Mouse (Mus musculus) macrophage (primary cell): ENCODE data around the gene Rnf5. TPM values are rescaled to one million over a fixed set of nuclear protein-coding genes. Genes with fewer than 3 reads are reported as not detected.

ENCODE experiments used
- H3K27ac ChIP-seq: fragments of 350-480 bp; formaldehyde crosslinking; 2 replicates; pipeline ENCODE4 v1.9.0; 2021
- H3K36me3 ChIP-seq: fragments of 350-480 bp; formaldehyde crosslinking; 2 replicates; pipeline ENCODE4 v1.9.0; 2021; ENCODE audit errors: inconsistent target
- H3K4me3 ChIP-seq: fragments of 350-480 bp; formaldehyde crosslinking; 2 replicates; pipeline ENCODE4 v1.9.0; 2021; ENCODE audit errors: inconsistent target
- H3K79me2 ChIP-seq: fragments of 350-480 bp; formaldehyde crosslinking; 2 replicates; pipeline ENCODE4 v1.9.0; 2021; ENCODE audit errors: inconsistent target
- WGBS: methylation state at CpG from one replicate; pipeline ENCODE4 v1.1.7; 2026; ENCODE audit warnings: inconsistent platforms; ENCODE audit not compliant: missing documents; 5-methylcytosine and 5-hydroxymethylcytosine counted together
- polyA plus RNA-seq: library from polyadenylated mRNA; stranded (reverse); fragments of 250-400 nt; gene quantifications from 3 replicates; pipeline ENCODE4 v1.2.4, GENCODE M21; 2018; ENCODE audit warnings: inconsistent platforms

Rnf5 gene
- polyA plus RNA-seq, 1 experiment from 2014 or later, result 45.1 TPM

DNA sequence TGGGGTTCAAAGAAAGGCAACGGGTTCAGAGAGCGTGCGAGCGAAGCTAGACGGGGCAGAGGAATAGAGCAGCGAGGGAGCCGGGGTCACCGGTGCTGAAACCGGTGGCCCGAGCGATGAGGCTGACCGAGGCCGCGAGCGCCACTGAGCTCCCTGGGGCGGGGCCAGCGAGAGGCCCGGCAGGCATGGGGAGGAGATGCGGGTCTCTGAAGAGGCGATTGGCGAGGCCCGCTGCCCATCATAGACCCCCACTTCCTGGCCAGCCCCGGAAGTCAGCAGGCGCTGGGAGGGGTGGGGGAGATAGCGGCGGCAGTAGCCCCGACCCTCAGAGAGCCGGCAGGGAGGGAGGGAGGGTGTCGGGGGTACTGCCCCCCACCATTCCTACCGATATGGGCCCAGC lies 2.1 kb upstream of the Rnf5 start:
- WGBS, result 2% methylated on average over 24 of the region's 30 CpGs
- H3K27ac ChIP-seq, result peak overlapping the region; percentile 85
- H3K4me3 ChIP-seq, result peak overlapping the region; percentile 75
- peaks cover 4% of the 10 kb centered on the region; the same call in 1 of the 2 replicates for H3K36me3 ChIP-seq
- peaks cover 55% of the 10 kb centered on the region for H3K79me2 ChIP-seq

DNA sequence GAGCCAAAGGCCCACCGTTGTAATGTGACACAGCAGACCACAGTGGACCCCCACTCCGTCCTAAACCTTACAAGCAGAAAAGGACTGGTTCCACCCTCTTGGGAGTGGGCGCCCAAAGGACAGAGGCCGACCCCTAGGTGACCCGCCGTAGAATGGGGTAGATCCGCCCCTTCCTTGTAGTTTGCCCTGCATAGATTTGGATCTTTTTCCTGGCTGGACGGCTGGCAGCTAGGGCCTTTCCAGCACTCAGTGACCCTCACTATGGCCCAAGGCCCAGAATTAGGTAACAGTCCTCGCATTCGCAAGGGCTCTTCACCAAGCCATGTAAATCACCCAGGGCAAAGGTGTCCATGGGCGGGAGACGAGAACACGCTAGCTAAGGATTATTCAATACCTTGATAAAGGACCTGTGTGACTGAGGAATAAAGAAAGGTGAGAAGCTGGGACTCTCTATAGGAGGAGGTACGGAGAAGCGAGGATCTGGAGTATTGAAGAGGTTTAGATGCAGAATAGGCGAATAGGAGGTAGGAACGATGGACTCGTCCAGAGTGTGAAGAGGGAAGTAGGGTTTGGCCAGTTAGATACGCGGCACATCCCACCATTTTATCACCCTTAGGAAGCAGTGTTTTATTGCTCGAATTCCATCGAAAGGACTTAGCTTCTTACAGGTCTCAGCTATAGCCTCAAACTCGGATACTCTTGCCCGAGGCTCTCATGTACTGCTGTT lies 1.2 kb upstream of the Rnf5 start:
- H3K79me2 ChIP-seq, result peaks cover 52% of the 10 kb centered on the region
- 19% methylated on average over 24 of the region's 24 CpGs for WGBS

DNA sequence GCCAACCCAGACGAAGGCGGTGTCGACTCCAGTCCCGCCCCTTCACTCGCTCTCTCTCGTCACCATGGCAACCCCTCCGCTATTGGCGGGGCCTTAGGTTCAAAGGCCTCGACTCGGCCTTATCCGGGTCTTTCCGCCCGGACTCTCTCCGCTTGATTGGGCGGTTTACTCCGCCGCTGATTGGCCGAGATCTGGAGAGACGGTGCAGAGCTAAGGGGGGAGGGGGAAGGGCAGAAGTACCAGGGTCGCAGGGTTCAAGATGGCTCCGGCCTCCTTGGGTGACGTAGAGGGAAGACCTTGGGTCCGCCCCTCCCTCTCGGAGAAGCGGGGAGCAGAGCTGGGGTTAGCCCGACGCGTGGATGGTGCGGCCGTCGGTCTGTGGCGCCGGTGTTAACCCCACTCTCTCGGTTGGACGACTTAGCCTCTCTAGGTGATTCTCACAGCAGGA lies 595 bp upstream of the Rnf5 start, which contains the start of gene Agpat1:
Agpat1 (plus strand) TSS at position 202 of the 448 bp plus-strand sequence.
- Histone ChIP-seq H3K79me2 (peaks cover 49% of the 10 kb centered on the region), H3K4me3 (peak within 1 kb of the TSS; percentile 86), H3K27ac (peak within 1 kb of the TSS; percentile 85), H3K36me3 (no peaks in the 10 kb centered on the region)
- WGBS, result 1% methylated on average over 31 of the region's 35 CpGs

More for the DNA sequence above, 1.2 kb upstream of the Rnf5 start:
- no peaks in the 10 kb centered on the region for H3K36me3 ChIP-seq
- H3K27ac ChIP-seq, result peak overlapping the region; percentile 85
- peak overlapping the region; percentile 75 for H3K4me3 ChIP-seq

DNA sequence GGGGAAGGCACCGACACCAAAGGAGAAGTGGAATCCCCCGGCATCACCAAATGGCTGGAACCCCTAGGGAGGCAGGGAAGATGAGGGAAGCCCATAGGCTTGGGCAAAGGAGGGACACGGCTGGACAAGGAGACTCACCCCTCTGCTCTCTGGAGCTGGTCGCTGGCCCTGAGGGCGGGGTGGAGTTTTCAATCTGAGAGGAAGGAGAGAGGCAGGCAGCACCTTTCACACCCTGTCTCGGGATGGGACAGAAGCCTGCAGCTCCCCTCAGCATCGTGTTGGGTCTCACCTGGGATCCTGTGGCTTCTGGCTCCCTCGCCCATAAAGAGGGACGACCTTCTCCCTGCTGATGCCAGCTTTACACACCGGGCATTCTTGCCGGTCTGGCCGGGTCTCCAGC lies 1.7 kb downstream of the Rnf5 start:
- no peaks in the 10 kb centered on the region for H3K36me3 ChIP-seq
- WGBS, result 91% methylated on average over 12 of the region's 12 CpGs
- H3K27ac ChIP-seq, result no peak overlapping the region
- H3K79me2 ChIP-seq, result peaks cover 27% of the 10 kb centered on the region
- H3K4me3 ChIP-seq, result no peak overlapping the region

DNA sequence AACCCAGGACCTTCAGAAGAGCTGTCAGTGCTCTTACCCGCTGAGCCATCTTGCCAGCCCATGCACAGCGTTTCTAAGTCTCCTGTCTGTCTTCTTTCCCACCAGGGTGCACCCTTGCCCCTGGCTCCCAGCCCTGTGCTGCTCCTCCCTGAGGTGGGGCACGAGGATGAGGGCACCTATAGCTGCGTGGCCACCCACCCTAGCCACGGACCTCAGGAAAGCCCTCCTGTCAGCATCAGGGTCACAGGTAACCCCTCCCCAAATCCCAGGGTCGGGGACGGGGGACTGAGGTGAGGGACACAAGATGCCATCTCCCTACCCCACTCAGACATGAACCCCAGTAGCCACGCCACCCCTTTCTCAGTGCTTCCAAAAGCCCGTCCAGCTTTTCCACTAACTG lies 3.6 kb downstream of the Rnf5 start:
- Histone ChIP-seq H3K36me3 (peaks cover 14% of the 10 kb centered on the region; the same call in 1 of the 2 replicates), H3K27ac (no peak overlapping the region), H3K79me2 (peaks cover 15% of the 10 kb centered on the region), H3K4me3 (no peak overlapping the region)
- WGBS, result 85% methylated on average over 9 of the region's 9 CpGs

DNA sequence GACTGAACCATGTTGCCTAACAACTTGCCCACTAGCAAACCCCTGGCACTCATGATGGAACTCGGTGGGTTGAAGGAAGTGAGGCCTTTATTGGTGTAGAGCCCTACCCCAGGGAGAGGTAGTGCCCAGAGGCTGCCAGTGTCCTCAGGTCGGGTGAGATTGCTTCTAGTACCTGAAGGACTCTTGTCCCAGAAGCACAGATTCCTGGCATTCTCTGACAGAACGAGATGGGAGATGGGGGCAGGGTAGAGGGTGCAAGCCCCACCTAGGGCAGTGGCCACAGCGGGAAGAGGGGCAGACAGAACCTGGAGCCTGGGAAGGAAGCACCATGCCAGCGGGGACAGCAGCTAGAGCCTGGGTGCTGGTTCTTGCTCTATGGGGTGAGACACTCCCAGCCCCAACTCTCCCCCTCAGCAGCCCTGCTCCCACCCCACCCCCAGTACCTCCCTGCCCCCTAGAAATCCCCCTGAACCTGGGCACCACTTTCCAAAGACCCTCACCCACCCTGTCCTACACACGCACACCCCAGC lies 5.9 kb downstream of the Rnf5 start, which contains the start of gene Ager:
Ager (plus strand) TSS at position 297 of the 530 bp plus-strand sequence.
- 51% methylated on average over 5 of the region's 6 CpGs for WGBS
- no peak within 1 kb of the TSS for H3K27ac ChIP-seq

DNA sequence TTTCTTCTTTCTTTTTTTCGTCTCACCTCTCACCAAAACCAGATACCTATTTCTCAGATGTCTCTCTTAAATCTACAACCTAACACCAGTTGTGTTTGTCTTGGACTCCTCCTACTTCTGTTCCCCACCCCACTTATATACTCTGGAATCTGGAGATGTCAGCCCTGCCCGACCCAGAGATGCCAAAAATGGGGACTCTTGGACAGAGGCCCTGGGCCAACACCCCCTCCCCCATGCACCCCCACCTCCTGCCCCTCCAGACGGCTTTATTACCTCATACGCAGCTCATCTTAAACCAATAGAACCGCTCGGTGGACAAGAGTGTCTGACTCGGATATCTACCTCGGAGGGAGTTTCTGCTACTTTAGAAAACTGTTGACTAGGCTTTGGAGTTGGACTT lies 7.4 kb downstream of the Rnf5 start:
- H3K79me2 ChIP-seq, result peaks cover 23% of the 10 kb centered on the region; the same call in 1 of the 2 replicates
- 89% methylated on average over 8 of the region's 8 CpGs for WGBS
- no peak overlapping the region for H3K4me3 ChIP-seq
- peaks cover 19% of the 10 kb centered on the region; the same call in 1 of the 2 replicates for H3K36me3 ChIP-seq
- H3K27ac ChIP-seq, result no peak overlapping the region

More for the DNA sequence above, 5.9 kb downstream of the Rnf5 start, which contains the start of gene Ager:
- Histone ChIP-seq H3K4me3 (no peak within 1 kb of the TSS), H3K79me2 (peaks cover 28% of the 10 kb centered on the region), H3K36me3 (peaks cover 19% of the 10 kb centered on the region; the same call in 1 of the 2 replicates)

DNA sequence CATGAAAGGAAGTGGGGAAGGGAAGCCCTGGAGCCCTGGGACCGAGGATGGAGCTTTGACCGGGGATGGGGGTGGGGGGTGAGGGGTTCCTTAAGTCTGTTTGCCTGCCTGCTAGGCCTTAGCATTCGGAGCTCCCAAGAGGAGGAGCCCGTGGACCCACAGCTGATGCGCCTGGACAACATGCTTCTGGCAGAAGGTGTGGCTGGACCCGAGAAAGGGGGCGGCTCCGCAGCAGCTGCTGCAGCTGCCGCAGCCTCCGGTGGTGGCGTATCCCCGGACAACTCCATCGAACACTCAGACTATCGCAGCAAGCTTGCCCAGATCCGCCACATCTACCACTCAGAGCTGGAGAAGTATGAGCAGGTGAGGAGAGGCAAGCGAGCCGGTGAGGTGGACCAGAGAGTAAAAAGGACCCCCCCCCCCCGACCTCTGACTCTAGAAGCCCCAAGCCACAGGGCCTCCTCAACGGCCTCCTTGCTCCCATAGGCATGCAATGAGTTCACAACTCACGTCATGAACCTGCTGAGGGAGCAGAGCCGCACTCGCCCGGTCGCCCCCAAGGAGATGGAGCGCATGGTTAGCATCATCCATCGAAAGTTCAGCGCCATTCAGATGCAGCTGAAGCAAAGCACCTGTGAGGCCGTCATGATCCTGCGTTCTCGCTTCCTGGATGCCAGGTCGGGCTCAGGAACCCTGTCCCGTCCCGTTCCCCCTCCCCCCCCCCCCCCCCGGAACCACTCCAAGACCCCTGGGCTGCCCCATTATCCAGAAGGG lies 9.6 kb downstream of the Rnf5 start:
- WGBS, result 79% methylated on average over 33 of the region's 34 CpGs
- Histone ChIP-seq H3K27ac (peak overlapping the region; percentile 71; the same call in 1 of the 2 replicates), H3K4me3 (peak overlapping the region; percentile 53), H3K36me3 (peaks cover 19% of the 10 kb centered on the region; the same call in 1 of the 2 replicates), H3K79me2 (peaks cover 45% of the 10 kb centered on the region)

DNA sequence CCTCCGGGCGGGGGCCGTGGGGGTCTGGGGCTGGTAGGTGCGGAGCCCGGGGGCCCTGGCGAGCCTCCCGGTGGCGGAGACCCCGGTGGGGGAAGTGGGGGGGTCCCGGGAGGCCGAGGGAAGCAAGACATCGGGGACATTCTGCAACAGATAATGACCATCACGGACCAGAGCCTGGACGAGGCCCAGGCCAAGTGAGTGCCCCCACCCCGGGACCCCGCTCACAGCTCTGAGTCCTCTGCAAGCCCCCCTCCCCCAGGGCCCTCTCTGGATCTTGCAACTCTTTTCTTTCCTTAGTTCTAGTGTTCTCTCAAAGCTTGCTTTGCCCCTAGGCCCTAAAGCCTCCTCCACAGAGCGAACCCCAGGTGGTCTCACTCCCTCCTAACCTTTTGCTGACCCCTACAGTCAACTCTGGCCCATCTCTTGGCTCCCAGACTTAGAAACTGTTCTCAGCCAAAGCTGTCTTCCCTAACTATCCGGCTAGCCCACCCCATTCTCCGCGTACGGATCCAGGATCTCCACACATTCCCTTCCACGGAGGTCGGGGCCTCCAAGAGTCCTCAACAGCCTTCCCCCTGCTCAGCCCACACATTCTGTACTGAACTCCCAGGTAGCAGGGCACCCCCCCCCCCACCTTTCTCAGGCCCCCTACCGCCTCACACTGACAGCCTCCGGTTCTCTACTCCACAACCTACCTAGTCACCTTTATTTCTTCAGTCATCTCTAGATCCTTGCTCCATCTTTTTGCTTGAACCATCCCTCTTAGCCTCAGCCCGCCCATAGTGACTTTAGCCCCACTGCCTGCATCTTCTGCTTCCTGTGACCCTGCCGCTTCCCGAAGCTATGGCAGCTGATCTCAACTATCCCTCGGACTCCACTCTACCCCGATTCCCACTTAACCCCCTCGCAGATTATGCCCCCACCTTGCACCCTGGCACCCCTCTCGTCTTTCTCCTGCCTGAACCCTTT lies 10.6 kb downstream of the Rnf5 start:
- peaks cover 19% of the 10 kb centered on the region; the same call in 1 of the 2 replicates for H3K36me3 ChIP-seq
- 2% methylated on average over 32 of the region's 32 CpGs for WGBS
- peak overlapping the region; percentile 71 for H3K27ac ChIP-seq
- H3K4me3 ChIP-seq, result peak overlapping the region; percentile 53
- peaks cover 56% of the 10 kb centered on the region for H3K79me2 ChIP-seq

DNA sequence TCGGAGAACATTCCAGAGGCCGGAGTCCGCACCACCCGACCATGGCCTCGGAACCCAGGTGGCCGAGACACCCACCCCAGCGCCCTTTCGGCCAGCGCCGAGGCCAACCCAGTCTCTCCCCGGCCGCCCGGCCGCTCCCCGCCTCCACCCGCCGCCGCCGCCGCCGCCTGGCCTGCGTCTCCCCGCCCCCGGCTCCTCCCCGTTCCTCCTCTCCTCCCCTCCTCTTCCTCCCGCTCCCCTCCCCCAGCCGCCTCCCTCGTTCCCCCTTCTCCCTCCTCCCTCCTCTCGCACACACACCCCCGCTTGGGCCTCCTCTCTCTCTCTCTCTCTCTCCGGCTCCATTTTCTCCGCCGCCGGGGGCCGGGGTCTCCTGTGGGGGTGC lies 11.5 kb downstream of the Rnf5 start:
- Histone ChIP-seq H3K4me3 (peak overlapping the region; percentile 75), H3K36me3 (peaks cover 19% of the 10 kb centered on the region; the same call in 1 of the 2 replicates), H3K27ac (peak overlapping the region; percentile 92), H3K79me2 (peaks cover 58% of the 10 kb centered on the region)
- 0% methylated on average over 16 of the region's 35 CpGs for WGBS

DNA sequence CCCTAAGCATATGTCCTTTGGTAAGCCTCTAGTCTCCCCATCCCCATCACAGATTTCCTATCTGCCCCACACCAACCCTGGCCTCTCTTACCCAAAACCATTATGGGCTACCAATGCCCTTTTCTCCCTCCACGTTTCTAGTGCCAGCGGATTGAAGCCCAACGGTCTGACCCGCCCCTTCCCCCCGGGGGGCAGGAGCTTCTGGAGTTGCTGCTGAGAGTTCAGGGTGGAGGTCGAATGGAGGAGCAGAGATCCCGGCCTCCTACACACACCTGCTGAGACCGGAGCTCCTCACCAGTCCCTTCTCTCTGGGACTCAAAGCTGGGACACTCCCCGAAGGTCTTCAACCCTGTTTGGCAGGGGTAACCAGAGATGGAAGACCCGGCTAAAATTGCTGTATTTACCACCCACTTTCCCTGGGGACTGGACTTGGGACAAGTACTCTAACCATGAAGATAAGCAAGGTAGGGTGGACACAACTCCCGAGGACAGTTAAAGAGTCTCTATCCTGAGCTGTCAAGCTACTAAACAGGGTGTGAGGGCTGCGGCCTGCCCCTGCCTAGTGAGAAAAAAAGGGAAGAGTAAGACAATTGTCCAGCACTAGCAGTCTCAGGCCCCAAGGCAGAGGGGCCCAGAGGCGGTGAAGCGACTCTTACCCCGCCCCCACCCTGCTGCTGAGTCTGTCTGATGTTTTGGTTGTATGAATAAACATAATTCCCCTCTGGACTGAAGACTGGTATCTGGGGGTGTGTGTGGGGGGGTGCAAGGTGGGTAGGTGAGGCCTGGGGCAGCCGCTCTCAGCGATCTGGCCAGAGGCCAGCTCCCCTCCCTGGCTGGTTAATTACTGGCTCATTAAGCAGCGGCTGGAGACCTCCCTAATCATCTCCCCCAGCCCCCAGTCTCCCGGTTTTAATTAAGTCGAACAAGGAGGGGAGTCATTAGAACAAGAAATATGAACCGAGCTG lies 12.2 kb downstream of the Rnf5 start, which contains the start of gene Pbx2:
Pbx2 (plus strand) TSS at position 238 of the 965 bp plus-strand sequence.
- H3K4me3 ChIP-seq, result peak within 1 kb of the TSS; percentile 75
- peaks cover 58% of the 10 kb centered on the region for H3K79me2 ChIP-seq
- WGBS, result 5% methylated on average over 21 of the region's 21 CpGs
- peak within 1 kb of the TSS; percentile 92 for H3K27ac ChIP-seq
- peaks cover 19% of the 10 kb centered on the region; the same call in 1 of the 2 replicates for H3K36me3 ChIP-seq

DNA sequence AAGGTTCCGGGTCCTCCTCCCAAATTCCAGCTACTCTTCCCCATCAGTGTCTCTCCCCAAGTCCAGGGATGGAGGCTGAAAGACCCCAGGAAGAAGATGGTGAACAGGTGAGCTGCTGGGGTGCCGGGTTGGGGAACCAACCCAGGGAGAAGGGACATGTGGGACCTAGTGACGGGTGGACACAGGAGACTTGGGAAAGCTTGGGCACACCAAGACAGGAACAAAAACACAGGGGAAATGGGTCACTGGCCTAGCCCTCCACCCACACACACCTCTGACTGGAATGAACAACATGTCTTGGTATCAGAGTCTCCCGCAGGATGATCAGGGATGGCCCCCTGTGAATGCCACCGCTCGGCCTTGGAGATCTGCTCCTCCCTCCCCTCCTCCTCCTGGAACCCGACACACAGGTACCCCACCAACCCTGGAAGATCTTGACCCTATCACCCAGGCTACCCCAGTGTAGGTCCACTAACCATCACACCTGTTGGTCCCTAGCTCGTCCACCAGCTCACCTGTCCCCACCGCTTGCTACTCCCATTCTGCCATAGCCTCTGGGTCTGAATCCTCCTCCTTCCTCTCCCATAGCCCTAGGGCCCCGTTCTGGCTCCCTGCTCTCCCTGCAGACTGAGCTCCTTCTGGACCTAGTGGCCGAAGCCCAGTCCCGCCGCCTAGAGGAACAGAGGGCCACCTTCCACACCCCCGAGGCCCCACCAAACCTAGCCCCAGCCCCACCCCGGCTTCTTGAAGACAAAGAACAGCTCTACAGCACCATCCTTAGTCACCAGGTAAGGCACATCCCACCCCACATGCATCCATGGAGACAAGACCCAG lies 13.1 kb downstream of the Rnf5 start:
- H3K27ac ChIP-seq, result peak overlapping the region; percentile 92
- H3K4me3 ChIP-seq, result peak overlapping the region; percentile 75
- WGBS, result 27% methylated on average over 15 of the region's 15 CpGs

More for the DNA sequence above, 13.1 kb downstream of the Rnf5 start:
- Histone ChIP-seq H3K36me3 (peaks cover 9% of the 10 kb centered on the region; the same call in 1 of the 2 replicates), H3K79me2 (peaks cover 58% of the 10 kb centered on the region)
